Mouse (Mus musculus): ENCODE data around the gene Slc25a11. TPM values are rescaled to one million over a fixed set of nuclear protein-coding genes. Genes with fewer than 3 reads are reported as not detected.

Gene Slc25a11
- polyA plus RNA-seq, 1 experiment: 143 TPM

- no peak overlapping the region for H3K27ac ChIP-seq (ENCODE audit: insufficient read depth, low read length)
- TF ChIP-seq CTCF (IDR thresholded peaks at IDR 0.05; ENCODE audit: extremely low read depth, insufficient read depth, low read length): no peak
- TF ChIP-seq POLR2A (IDR thresholded peaks at IDR 0.05; ENCODE audit: extremely low read depth, insufficient read depth, low read length): no peak
- no peaks in the 10 kb centered on the region for H3K4me1 ChIP-seq (ENCODE audit: control insufficient read depth, insufficient read depth, low read length)
- no peak overlapping the region for H3K4me3 ChIP-seq (ENCODE audit: insufficient read depth, low read length)
Measured at GRCm38 (mm10) chr11:70658521-70658920, 11.2 kb upstream of the Slc25a11 start.

- H3K4me1 ChIP-seq (ENCODE audit: control insufficient read depth, insufficient read depth, low read length): no peaks in the 10 kb centered on the region
- no peak overlapping the region for H3K27ac ChIP-seq (ENCODE audit: insufficient read depth, low read length)
- TF ChIP-seq CTCF (IDR thresholded peaks at IDR 0.05; ENCODE audit: extremely low read depth, insufficient read depth, low read length) (no peak), POLR2A (IDR thresholded peaks at IDR 0.05; ENCODE audit: extremely low read depth, insufficient read depth, low read length) (no peak)
- no peak overlapping the region for H3K4me3 ChIP-seq (ENCODE audit: insufficient read depth, low read length)
Measured at GRCm38 (mm10) chr11:70657991-70658390, 10.7 kb upstream of the Slc25a11 start.

- Histone ChIP-seq H3K4me1 (ENCODE audit: control insufficient read depth, insufficient read depth, low read length) (0 out of 2 replicates have a peak, but pooled peaks cover under 1% of the 10 kb centered on the region), H3K27ac (ENCODE audit: insufficient read depth, low read length) (no peak overlapping the region), H3K4me3 (ENCODE audit: insufficient read depth, low read length) (no peak overlapping the region)
- TF ChIP-seq POLR2A (IDR thresholded peaks at IDR 0.05; ENCODE audit: extremely low read depth, insufficient read depth, low read length): no peak
- no peak for TF ChIP-seq CTCF (IDR thresholded peaks at IDR 0.05; ENCODE audit: extremely low read depth, insufficient read depth, low read length)
Measured at GRCm38 (mm10) chr11:70657573-70657972, 10.3 kb upstream of the Slc25a11 start.

GRCm38 (mm10) chr11:70656964-70657363 is 9.7 kb upstream of the Slc25a11 start, which contains the start of gene Eno3:
Gene Eno3 (plus strand): TSS chr11:70657202.
- H3K4me1 ChIP-seq (ENCODE audit: control insufficient read depth, insufficient read depth, low read length): 0 out of 2 replicates have a peak, but pooled peaks cover 1% of the 10 kb centered on the region
- TF ChIP-seq POLR2A (IDR thresholded peaks at IDR 0.05; ENCODE audit: extremely low read depth, insufficient read depth, low read length) (no peak), CTCF (IDR thresholded peaks at IDR 0.05; ENCODE audit: extremely low read depth, insufficient read depth, low read length) (no peak)
- H3K4me3 ChIP-seq (ENCODE audit: insufficient read depth, low read length): peak within 1 kb of the TSS; percentile 100; the same call in 1 of the 2 replicates
- no peak within 1 kb of the TSS for H3K27ac ChIP-seq (ENCODE audit: insufficient read depth, low read length)

- no peak for TF ChIP-seq POLR2A (IDR thresholded peaks at IDR 0.05; ENCODE audit: extremely low read depth, insufficient read depth, low read length)
- no peak for TF ChIP-seq CTCF (IDR thresholded peaks at IDR 0.05; ENCODE audit: extremely low read depth, insufficient read depth, low read length)
- no peak overlapping the region for H3K27ac ChIP-seq (ENCODE audit: insufficient read depth, low read length)
Measured at GRCm38 (mm10) chr11:70656456-70656927, 9.2 kb upstream of the Slc25a11 start.

GRCm38 (mm10) chr11:70655571-70656455 is 8.5 kb upstream of the Slc25a11 start:
- H3K27ac ChIP-seq (ENCODE audit: insufficient read depth, low read length): no peak overlapping the region
- H3K4me1 ChIP-seq (ENCODE audit: control insufficient read depth, insufficient read depth, low read length): 0 out of 2 replicates have a peak, but pooled peaks cover 1% of the 10 kb centered on the region
- H3K4me3 ChIP-seq (ENCODE audit: insufficient read depth, low read length): peak overlapping the region; percentile 100
- no peak for TF ChIP-seq CTCF (IDR thresholded peaks at IDR 0.05; ENCODE audit: extremely low read depth, insufficient read depth, low read length)
- TF ChIP-seq POLR2A (IDR thresholded peaks at IDR 0.05; ENCODE audit: extremely low read depth, insufficient read depth, low read length): no peak

More at GRCm38 (mm10) chr11:70656456-70656927, 9.2 kb upstream of the Slc25a11 start:
- Histone ChIP-seq H3K4me1 (ENCODE audit: control insufficient read depth, insufficient read depth, low read length) (0 out of 2 replicates have a peak, but pooled peaks cover 1% of the 10 kb centered on the region), H3K4me3 (ENCODE audit: insufficient read depth, low read length) (peak overlapping the region; percentile 100; the same call in 1 of the 2 replicates)

- Histone ChIP-seq H3K27ac (ENCODE audit: insufficient read depth, low read length) (0 out of 2 replicates have a peak overlapping the region, but pooled peaks have one; percentile 53), H3K4me3 (ENCODE audit: insufficient read depth, low read length) (peak overlapping the region; percentile 100), H3K4me1 (ENCODE audit: control insufficient read depth, insufficient read depth, low read length) (0 out of 2 replicates have a peak, but pooled peaks cover 1% of the 10 kb centered on the region)
- TF ChIP-seq CTCF (IDR thresholded peaks at IDR 0.05; ENCODE audit: extremely low read depth, insufficient read depth, low read length) (no peak), POLR2A (IDR thresholded peaks at IDR 0.05; ENCODE audit: extremely low read depth, insufficient read depth, low read length) (0 out of 2 replicates have a peak, but pooled peaks have one; percentile 30)
Measured at GRCm38 (mm10) chr11:70654923-70655570, 7.8 kb upstream of the Slc25a11 start.

GRCm38 (mm10) chr11:70654198-70654922 is 7.1 kb upstream of the Slc25a11 start, which contains the start of gene Pfn1:
Gene Pfn1 (minus strand): TSS chr11:70654644.
- peaks cover 1% of the 10 kb centered on the region; the same call in 1 of the 2 replicates for H3K4me1 ChIP-seq (ENCODE audit: control insufficient read depth, insufficient read depth, low read length)
- H3K27ac ChIP-seq (ENCODE audit: insufficient read depth, low read length): peak within 1 kb of the TSS; percentile 100
- peak within 1 kb of the TSS; percentile 100 for H3K4me3 ChIP-seq (ENCODE audit: insufficient read depth, low read length)
- TF ChIP-seq CTCF (IDR thresholded peaks at IDR 0.05; ENCODE audit: extremely low read depth, insufficient read depth, low read length) (no peak), POLR2A (IDR thresholded peaks at IDR 0.05; ENCODE audit: extremely low read depth, insufficient read depth, low read length) (peak; percentile 69)
